9 mouse cellular contexts compared by ENCODE assay signal in the genomic region with DNA sequence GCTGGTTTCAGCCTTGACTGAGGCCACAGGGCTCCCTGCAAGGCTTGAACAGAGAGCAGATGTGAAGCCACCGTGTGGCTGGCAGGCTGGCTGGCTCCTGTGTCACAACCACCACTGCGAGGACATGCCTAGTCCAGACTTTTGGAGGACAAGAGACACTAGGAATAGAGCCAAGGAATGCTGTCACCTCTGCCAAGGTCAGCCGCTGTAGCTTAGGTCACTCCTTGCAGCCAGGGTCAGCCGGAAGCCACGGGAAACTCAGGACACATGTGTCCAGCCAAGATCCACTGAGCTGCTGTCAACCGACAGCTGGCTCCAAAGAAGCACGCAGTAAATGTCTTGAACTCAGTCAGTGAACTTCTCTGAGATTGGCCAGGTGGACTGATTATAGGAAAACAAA.
DNase-seq lines count a peak whose midpoint lies in the region; ATAC-seq lines count a peak whose summit lies in the region.
"Had no signal": no experiment of that assay in that cellular context is flagged by ENCODE, and none has a peak within 500 bp of the region (broad histone marks: within the 10 kb centered on the region; RNA-seq: fewer than 3 reads in every experiment).

No protein-coding gene starts in this region.

- H3K4me2 ChIP-seq in forebrain, embryonic 15.5 days (replicated peaks) = no peak overlapping the region
- H3K4me2 ChIP-seq: embryonic facial prominence, embryonic 13.5 days had no signal

- H3K27me3 ChIP-seq in forebrain, embryonic 10.5 days (ENCODE audit: poor library complexity, severe bottlenecking) = peaks cover 19% of the 10 kb centered on the region
- H3K27me3 ChIP-seq in forebrain, embryonic 15.5 days = no peaks in the 10 kb centered on the region

- no peak for ATAC-seq in forebrain, embryonic 15.5 days (replicated peaks)
- no peak for ATAC-seq in inflammation-experienced regulatory T-cells, adult 6 months

- no peaks in the 10 kb centered on the region for H3K36me3 ChIP-seq in forebrain, embryonic 10.5 days (replicated peaks)
- H3K36me3 ChIP-seq in forebrain, embryonic 15.5 days = no peaks in the 10 kb centered on the region
- H3K36me3 ChIP-seq: embryonic facial prominence, embryonic 13.5 days had no signal

- no peak overlapping the region for H3K9ac ChIP-seq in forebrain, embryonic 15.5 days (replicated peaks)
- H3K9ac ChIP-seq: embryonic facial prominence, embryonic 13.5 days had no signal

- DNase-seq in forebrain, embryonic 10.5 days (ENCODE audit: extremely low spot score, low spot score) = no peak
- peak; percentile 83 to 90 for DNase-seq in heart, adult 18-20 months
- peak; percentile 78 to 84 for DNase-seq in kidney, adult 8-10 months
- DNase-seq in lung, postnatal 14 days = peak; percentile 64
- DNase-seq in thymus, adult 18-20 months = no peak
- DNase-seq in ovary, postnatal 10 days (ENCODE audit: low spot score) = no peak

- no peak overlapping the region for H3K4me3 ChIP-seq in forebrain, embryonic 10.5 days
- no peak overlapping the region for H3K4me3 ChIP-seq in forebrain, embryonic 15.5 days
- H3K4me3 ChIP-seq: embryonic facial prominence, embryonic 13.5 days had no signal

- H3K9me3 ChIP-seq in forebrain, embryonic 10.5 days = no peaks in the 10 kb centered on the region
- H3K9me3 ChIP-seq in forebrain, embryonic 15.5 days = no peaks in the 10 kb centered on the region
- H3K9me3 ChIP-seq: embryonic facial prominence, embryonic 13.5 days had no signal

- H3K4me1 ChIP-seq in forebrain, embryonic 10.5 days = peaks cover 44% of the 10 kb centered on the region
- peaks cover 13% of the 10 kb centered on the region for H3K4me1 ChIP-seq in forebrain, embryonic 15.5 days

- WGBS in forebrain, embryonic 10.5 days = 70% methylated on average over 7 of the region's 7 CpGs
- WGBS in forebrain, embryonic 15.5 days = 78% methylated on average over 7 of the region's 7 CpGs

- peak overlapping the region; percentile 81 for H3K27ac ChIP-seq in forebrain, embryonic 10.5 days
- H3K27ac ChIP-seq in forebrain, embryonic 15.5 days (replicated peaks) = no peak overlapping the region
- H3K27ac ChIP-seq: embryonic facial prominence, embryonic 13.5 days had no signal

Comparison
In these comparisons a context has a peak if more than half of its experiments do, and no peak if none do; other contexts are left out.
1. DNase-seq: peak in heart, adult 18-20 months (2 of 2), kidney, adult 8-10 months (2 of 2) and lung, postnatal 14 days (single experiment); none in forebrain, embryonic 10.5 days (single experiment), thymus, adult 18-20 months (0 of 2) and ovary, postnatal 10 days (single experiment).